Mouse (Mus musculus) spleen, adult 2 months (tissue): ENCODE measurements around the gene Neu3. TPM values are rescaled to one million over a fixed set of nuclear protein-coding genes. Genes with fewer than 3 reads are reported as not detected.

ENCODE experiments used
- DNase-seq, 2 experiments: peaks; one replicate each; pipeline versions ENCODE4 v3.0.0 to v3.0.0-alpha.2; 2012 to 2021; ENCODE audit warnings: low spot score in 2 of 2, low read depth in 1 of 2
- H3K27ac ChIP-seq: fragments of 200-500 bp; 2 replicates; pipeline ENCODE4 v1.5.1; 2012; ENCODE audit warnings: low read length, inconsistent platforms; ENCODE audit not compliant: insufficient read depth
- H3K27me3 ChIP-seq: fragments of 200-500 bp; 2 replicates; pipeline ENCODE4 v1.6.1; 2012; ENCODE audit warnings: mild to moderate bottlenecking, moderate library complexity, low read length, inconsistent platforms; ENCODE audit not compliant: control insufficient read depth, insufficient read depth
- H3K36me3 ChIP-seq: fragments of 200-500 bp; 2 replicates; pipeline ENCODE4 v1.6.1; 2012; ENCODE audit warnings: mild to moderate bottlenecking, low read length, inconsistent platforms; ENCODE audit not compliant: control insufficient read depth, insufficient read depth
- H3K4me1 ChIP-seq: fragments of 200-500 bp; 2 replicates; pipeline ENCODE4 v1.6.1; 2011; ENCODE audit warnings: inconsistent platforms; ENCODE audit not compliant: control insufficient read depth, insufficient read depth, insufficient read length
- H3K4me3 ChIP-seq: fragments of 200-500 bp; 2 replicates; pipeline ENCODE4 v1.5.1; 2011; ENCODE audit warnings: mild to moderate bottlenecking, inconsistent platforms; ENCODE audit not compliant: insufficient read depth, insufficient read length; ENCODE audit errors: extremely low read depth
- CTCF ChIP-seq: fragments of 200-500 bp; IDR thresholded peaks from 2 replicates; pipeline ENCODE4 v1.5.1; 2011; ENCODE audit warnings: mild to moderate bottlenecking, inconsistent platforms; ENCODE audit not compliant: insufficient read depth, insufficient read length, insufficient replicate concordance; ENCODE audit errors: extremely low read depth
- POLR2A ChIP-seq: fragments of 200-500 bp; IDR thresholded peaks from 2 replicates; pipeline ENCODE4 v1.6.1; 2011; ENCODE audit warnings: low read depth, low read length, inconsistent platforms
- WGBS: fragments of 180-500 bp; shearing (Covaris S2); methylation state at CpG from one replicate; pipeline ENCODE4 v1.1.7; 2018; 5-methylcytosine and 5-hydroxymethylcytosine counted together
- polyA plus RNA-seq: library from polyadenylated mRNA; depleted of rRNA; stranded (reverse); fragments of >200 nt; gene quantifications from 2 replicates; pipeline ENCODE4 v1.2.3, GENCODE M21; 2012; rRNA removed

The Neu3 gene
- polyA plus RNA-seq, 1 experiment = 2.4 TPM

DNA sequence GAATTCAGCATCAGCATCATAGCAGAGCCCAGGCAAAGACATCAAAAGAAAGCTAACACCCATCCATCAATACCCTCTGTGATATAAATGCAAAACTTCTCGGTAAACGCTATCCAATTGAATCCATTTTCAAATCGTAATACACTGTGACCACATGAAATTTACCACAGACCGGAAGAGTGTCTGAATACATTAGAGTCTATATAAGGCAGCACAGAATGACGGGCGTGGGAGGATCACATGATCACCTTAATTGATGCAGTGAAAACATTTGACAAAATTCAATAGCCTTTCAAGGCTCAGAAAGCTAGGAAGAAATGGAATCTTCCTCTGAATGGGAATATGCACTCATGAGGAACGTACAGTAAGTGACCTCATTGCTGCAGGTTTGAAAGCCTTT lies 44.8 kb downstream of the Neu3 start:
- DNase-seq = no peak
- 91% methylated on average over 7 of the region's 7 CpGs for WGBS
- H3K27me3 ChIP-seq = no peaks in the 10 kb centered on the region
- H3K4me1 ChIP-seq = peaks cover 5% of the 10 kb centered on the region
- H3K36me3 ChIP-seq = no peaks in the 10 kb centered on the region
- no peak overlapping the region for H3K4me3 ChIP-seq
- no peak for TF ChIP-seq POLR2A
- TF ChIP-seq CTCF = no peak
- no peak overlapping the region for H3K27ac ChIP-seq

DNA sequence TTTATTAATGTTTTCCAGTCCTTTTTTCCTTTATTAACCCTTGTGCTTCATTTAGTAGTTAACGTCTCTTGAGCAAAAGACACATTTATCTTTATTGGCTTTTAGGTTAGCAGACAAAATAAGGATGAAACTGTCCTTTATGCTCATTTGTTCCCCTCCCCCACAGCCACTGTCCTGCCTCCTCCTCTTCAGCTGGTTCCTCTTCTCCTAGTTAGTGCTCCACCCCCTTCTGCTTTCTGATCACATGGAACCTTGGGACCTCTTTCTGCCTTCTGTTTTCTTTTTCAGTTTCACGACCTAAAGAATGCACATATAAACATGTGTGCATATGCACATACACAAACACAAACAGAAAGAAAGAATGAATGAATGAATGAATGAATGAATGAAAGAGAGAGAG lies 46.3 kb downstream of the Neu3 start:
- Histone ChIP-seq H3K27ac (no peak overlapping the region), H3K4me1 (peaks cover 5% of the 10 kb centered on the region), H3K36me3 (no peaks in the 10 kb centered on the region), H3K27me3 (no peaks in the 10 kb centered on the region), H3K4me3 (no peak overlapping the region)
- no peak for DNase-seq
- 46% methylated on average over 2 of the region's 2 CpGs for WGBS
- no peak for TF ChIP-seq POLR2A
- TF ChIP-seq CTCF = no peak

DNA sequence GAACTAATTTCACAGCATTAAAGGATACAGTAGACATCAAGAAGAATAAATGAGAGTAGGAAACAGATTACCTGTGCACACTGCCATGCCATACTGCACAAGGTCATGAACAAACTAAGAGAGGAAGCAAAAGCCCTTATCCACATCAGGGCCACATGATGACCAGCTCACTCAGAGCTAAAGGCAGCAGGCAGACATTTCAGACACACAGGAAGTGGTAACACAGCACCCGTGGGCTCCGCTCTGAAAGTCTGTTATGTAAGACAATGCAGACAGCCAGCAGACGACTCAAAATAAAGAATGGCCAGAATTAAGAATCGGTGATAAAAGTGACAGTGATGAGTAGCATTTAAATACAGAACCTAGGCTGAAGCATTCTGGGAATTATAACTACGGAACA lies 46.8 kb downstream of the Neu3 start:
- WGBS = 23% methylated on average over 5 of the region's 5 CpGs
- TF ChIP-seq CTCF (no peak), POLR2A (no peak)
- Histone ChIP-seq H3K4me1 (peaks cover 5% of the 10 kb centered on the region), H3K36me3 (no peaks in the 10 kb centered on the region), H3K4me3 (no peak overlapping the region), H3K27me3 (no peaks in the 10 kb centered on the region), H3K27ac (no peak overlapping the region)
- DNase-seq = no peak

DNA sequence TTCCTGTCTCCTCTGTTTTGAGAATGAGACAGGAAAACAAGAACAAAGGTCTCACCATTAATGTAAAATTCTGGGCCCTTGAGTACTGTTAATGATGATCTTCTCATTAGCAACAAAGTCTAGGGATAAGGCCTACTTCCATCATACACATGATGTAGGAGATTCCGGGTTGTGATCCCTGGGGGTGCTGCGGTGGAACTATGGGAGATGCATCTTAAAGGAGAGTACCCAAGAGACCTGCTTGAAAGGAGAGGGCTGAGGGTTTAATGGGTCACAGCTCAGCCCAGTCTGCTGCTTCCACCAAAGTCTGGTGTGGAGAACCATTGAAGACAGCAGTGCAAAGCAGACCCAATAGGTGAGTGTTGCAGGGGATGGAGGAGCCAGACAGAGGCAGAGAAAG lies 65.0 kb downstream of the Neu3 start, which contains the start of gene Olfr521:
Gene Olfr521 (plus strand): TSS at position 301 of the 400 bp plus-strand sequence.
- DNase-seq = no peak
- TF ChIP-seq CTCF = no peak
- TF ChIP-seq POLR2A = no peak
- H3K4me3 ChIP-seq = no peak within 1 kb of the TSS
- WGBS = 89% methylated on average over 2 of the region's 2 CpGs
- H3K27ac ChIP-seq = no peak within 1 kb of the TSS
- H3K4me1 ChIP-seq = no peaks in the 10 kb centered on the region
- no peaks in the 10 kb centered on the region for H3K27me3 ChIP-seq
- no peaks in the 10 kb centered on the region for H3K36me3 ChIP-seq

Other genes with a start within 250 kb of the Neu3 start
- gene Tpbgl, start 201.3 kb downstream of the Neu3 start, polyA plus RNA-seq = 5.5 and 9.1 TPM in 2 replicates
- 39.1 and 45.7 TPM in 2 replicates for gene Slco2b1, start 117.1 kb downstream of the Neu3 start, polyA plus RNA-seq
- gene Olfr520, start 98.1 kb downstream of the Neu3 start, polyA plus RNA-seq = 0.15 TPM in 1 of 2 replicates, not detected in the other
- not detected in 2 replicates for gene Olfr521, start 64.9 kb downstream of the Neu3 start, polyA plus RNA-seq
- 0.12 TPM in 1 of 2 replicates, not detected in the other for gene Xrra1, start 30.7 kb upstream of the Neu3 start, polyA plus RNA-seq
- gene Spcs2, start 35.0 kb upstream of the Neu3 start, polyA plus RNA-seq = 17.3 and 17.7 TPM in 2 replicates
- 4.3 and 4.4 TPM in 2 replicates for gene Rnf169, start 152.0 kb upstream of the Neu3 start, polyA plus RNA-seq
- gene Chrdl2, start 177.8 kb upstream of the Neu3 start, polyA plus RNA-seq = 0.08 and 0.13 TPM in 2 replicates